Mouse (Mus musculus): ENCODE measurements around the gene Dennd1a.

The Dennd1a gene

DNA sequence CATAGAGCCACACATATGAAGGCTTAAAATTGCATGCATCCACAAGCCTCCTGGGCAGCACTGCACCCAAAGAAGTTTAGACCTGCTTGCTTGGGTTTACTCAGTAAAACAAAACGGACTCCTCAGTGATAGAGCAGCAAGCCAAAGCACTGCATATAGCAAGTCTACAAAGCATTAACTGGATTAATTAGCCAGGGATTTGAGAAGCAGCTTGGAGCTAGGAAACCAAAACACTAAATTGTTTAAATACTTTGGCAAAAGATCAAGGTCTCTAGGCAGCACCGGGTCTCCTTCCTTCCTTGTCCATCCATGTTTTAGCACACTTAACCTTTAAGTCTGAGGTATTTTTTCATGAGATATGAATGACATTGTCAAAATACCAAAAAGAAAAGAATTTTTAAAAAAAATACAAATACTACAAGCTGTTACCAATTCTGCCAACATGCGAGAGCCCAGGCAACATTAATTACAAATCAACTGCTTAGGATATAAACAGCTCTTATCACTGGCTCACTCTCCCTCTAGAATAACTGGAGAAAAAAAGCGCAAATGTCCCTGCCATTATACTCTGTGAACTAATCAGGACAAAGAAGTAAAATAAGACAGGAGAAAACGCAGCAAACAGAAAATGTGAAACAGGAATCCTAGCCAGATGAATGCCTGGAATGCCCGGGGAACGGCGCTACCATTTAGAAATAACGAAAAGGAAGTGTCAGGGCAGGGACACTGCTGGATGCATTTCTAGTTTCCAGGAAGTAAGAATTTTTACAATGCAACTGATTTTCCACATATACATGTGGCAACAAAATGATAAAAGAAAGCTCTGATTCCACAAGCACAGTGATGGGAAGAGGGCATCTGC is 90.8 kb downstream of the Dennd1a start:
- Histone ChIP-seq H3K4me1 (replicated peaks; ENCODE audit: low read depth, low read length) (peaks cover 25% of the 10 kb centered on the region), H3K36me3 (ENCODE audit: insufficient read depth, low read length) (no peaks in the 10 kb centered on the region), H3K27me3 (ENCODE audit: insufficient read depth, low read length) (no peaks in the 10 kb centered on the region), H3K4me3 (replicated peaks; ENCODE audit: low read length) (no peak overlapping the region), H3K9me3 (ENCODE audit: low read length) (no peaks in the 10 kb centered on the region)
- TF ChIP-seq NANOG (IDR thresholded peaks at IDR 0.05; ENCODE audit: borderline replicate concordance, low read length) (no peak), POU5F1 (IDR thresholded peaks at IDR 0.05; ENCODE audit: borderline replicate concordance, low read length) (no peak), CTCF (conservative IDR thresholded peaks at IDR 0.05; ENCODE audit: low read length) (no peak)

DNA sequence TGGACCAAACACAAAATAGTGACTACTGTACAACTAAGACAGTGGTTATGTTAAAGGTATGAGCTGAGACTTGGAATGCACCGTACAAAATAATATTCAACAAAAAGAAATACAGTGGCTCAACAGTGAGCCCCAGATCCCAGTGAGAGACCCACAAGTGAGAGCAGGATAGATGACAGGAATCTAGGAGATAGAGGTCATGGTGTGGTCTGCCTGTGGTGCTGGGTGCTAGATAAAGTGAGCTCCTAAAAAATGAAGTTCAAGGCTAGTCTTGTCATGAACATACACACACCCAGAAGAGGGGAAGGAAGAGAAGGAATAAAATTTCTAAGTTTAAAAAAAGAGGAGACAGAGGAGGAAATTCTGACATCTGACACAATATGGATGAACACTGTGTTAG is 95.2 kb downstream of the Dennd1a start:
- H3K4me3 ChIP-seq (replicated peaks; ENCODE audit: low read length) = no peak overlapping the region
- H3K9me3 ChIP-seq (ENCODE audit: low read length) = no peaks in the 10 kb centered on the region
- peaks cover 5% of the 10 kb centered on the region; the same call in 1 of the 2 replicates for H3K4me1 ChIP-seq (replicated peaks; ENCODE audit: low read depth, low read length)
- no peaks in the 10 kb centered on the region for H3K27me3 ChIP-seq (ENCODE audit: insufficient read depth, low read length)
- no peaks in the 10 kb centered on the region for H3K36me3 ChIP-seq (ENCODE audit: insufficient read depth, low read length)
- TF ChIP-seq NANOG (IDR thresholded peaks at IDR 0.05; ENCODE audit: borderline replicate concordance, low read length) (no peak), POU5F1 (IDR thresholded peaks at IDR 0.05; ENCODE audit: borderline replicate concordance, low read length) (no peak), CTCF (conservative IDR thresholded peaks at IDR 0.05; ENCODE audit: low read length) (no peak)

DNA sequence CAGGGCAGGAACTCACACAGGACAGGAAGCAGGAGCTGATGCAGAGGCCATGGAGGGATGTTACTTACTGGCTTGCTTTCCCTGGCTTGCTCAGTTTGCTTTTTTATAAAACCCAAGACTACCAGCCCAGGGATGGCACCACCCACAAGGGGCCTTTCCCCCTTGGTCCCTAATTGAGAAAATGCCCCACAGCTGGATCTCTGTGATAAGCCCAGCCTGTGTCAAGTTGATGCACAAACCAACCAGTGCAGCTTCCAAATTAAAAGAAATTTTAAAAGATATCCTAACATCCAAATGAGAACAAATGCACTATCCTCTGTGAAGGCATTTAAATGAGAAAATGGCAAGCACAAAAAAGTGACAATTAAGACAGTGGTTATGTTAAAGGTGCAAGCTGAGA is 95.6 kb downstream of the Dennd1a start:
- TF ChIP-seq POU5F1 (IDR thresholded peaks at IDR 0.05; ENCODE audit: borderline replicate concordance, low read length) (no peak), CTCF (conservative IDR thresholded peaks at IDR 0.05; ENCODE audit: low read length) (no peak), NANOG (IDR thresholded peaks at IDR 0.05; ENCODE audit: borderline replicate concordance, low read length) (no peak)
- H3K27me3 ChIP-seq (ENCODE audit: insufficient read depth, low read length) = no peaks in the 10 kb centered on the region

DNA sequence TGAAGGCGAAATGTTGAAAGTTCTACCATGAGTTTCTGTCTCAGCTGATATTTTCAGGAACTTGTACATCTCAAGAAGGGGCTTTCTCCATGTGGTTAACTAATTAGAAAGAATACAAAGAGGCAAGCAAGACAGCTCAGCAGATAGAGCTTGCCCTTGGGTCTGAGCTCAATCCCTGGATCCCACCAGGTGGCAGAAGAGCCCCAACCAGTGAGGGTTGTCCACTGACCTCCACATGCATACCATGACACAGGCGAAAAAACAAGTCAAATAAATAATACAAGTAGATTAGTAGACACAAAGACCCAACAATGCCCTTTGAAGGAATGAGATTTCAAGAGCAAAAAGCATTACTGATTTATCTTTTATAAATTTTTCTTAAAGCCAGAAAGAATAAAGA is 100.8 kb downstream of the Dennd1a start:
- no peaks in the 10 kb centered on the region for H3K27me3 ChIP-seq (ENCODE audit: insufficient read depth, low read length)
- no peak overlapping the region for H3K4me3 ChIP-seq (replicated peaks; ENCODE audit: low read length)
- H3K36me3 ChIP-seq (ENCODE audit: insufficient read depth, low read length) = no peaks in the 10 kb centered on the region
- H3K4me1 ChIP-seq (replicated peaks; ENCODE audit: low read depth, low read length) = peaks cover 31% of the 10 kb centered on the region
- no peak for TF ChIP-seq CTCF (conservative IDR thresholded peaks at IDR 0.05; ENCODE audit: low read length)
- TF ChIP-seq POU5F1 (IDR thresholded peaks at IDR 0.05; ENCODE audit: borderline replicate concordance, low read length) = no peak
- no peak for TF ChIP-seq NANOG (IDR thresholded peaks at IDR 0.05; ENCODE audit: borderline replicate concordance, low read length)
- H3K9me3 ChIP-seq (ENCODE audit: low read length) = no peaks in the 10 kb centered on the region

More for the DNA sequence above, 95.6 kb downstream of the Dennd1a start:
- H3K9me3 ChIP-seq (ENCODE audit: low read length) = no peaks in the 10 kb centered on the region
- no peaks in the 10 kb centered on the region for H3K36me3 ChIP-seq (ENCODE audit: insufficient read depth, low read length)
- H3K4me1 ChIP-seq (replicated peaks; ENCODE audit: low read depth, low read length) = peaks cover 1% of the 10 kb centered on the region; the same call in 1 of the 2 replicates
- H3K4me3 ChIP-seq (replicated peaks; ENCODE audit: low read length) = no peak overlapping the region

DNA sequence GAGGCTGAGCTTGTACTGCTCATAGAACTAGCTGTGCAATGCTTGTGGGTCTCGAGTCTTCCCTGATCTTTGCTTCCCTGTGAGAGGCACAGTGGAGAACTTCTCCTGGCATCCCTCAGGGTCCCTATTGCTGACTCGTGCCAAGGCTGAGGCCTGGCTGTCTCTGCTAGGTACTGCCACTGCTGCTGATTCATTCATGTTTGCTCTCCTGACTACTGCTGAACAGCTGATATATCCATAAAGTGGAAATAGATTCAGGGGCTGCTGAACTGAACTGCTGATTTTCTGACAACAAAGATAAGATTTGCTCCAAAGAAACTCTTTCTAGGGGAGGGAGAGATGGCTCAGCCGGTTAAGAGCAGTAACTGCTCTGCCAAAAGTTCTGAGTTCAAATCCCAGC is 102.2 kb downstream of the Dennd1a start:
- no peaks in the 10 kb centered on the region for H3K36me3 ChIP-seq (ENCODE audit: insufficient read depth, low read length)
- H3K27me3 ChIP-seq (ENCODE audit: insufficient read depth, low read length) = no peaks in the 10 kb centered on the region
- TF ChIP-seq POU5F1 (IDR thresholded peaks at IDR 0.05; ENCODE audit: borderline replicate concordance, low read length) = no peak
- no peak for TF ChIP-seq NANOG (IDR thresholded peaks at IDR 0.05; ENCODE audit: borderline replicate concordance, low read length)
- TF ChIP-seq CTCF (conservative IDR thresholded peaks at IDR 0.05; ENCODE audit: low read length) = no peak
- peaks cover 31% of the 10 kb centered on the region for H3K4me1 ChIP-seq (replicated peaks; ENCODE audit: low read depth, low read length)
- H3K4me3 ChIP-seq (replicated peaks; ENCODE audit: low read length) = no peak overlapping the region
- H3K9me3 ChIP-seq (ENCODE audit: low read length) = no peaks in the 10 kb centered on the region

DNA sequence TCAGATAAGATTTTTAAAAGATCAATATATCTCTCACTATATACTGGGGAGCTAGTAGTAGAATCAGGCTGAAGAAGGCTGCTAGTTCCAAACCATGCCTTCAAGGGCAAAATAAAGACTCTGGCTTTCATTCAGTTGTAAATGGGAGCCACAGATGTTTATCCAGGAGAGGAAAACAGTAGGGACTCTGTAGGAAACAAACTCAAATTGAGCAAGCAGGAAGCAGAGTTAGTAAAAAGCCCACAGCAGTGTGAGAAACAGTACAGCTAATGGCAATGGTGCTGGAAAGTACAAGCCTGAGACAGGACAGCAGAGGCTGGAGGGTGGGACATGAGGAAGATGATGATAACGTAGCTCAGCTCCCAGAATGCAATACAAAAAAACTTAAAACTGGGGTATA is 103.3 kb downstream of the Dennd1a start:
- H3K4me1 ChIP-seq (replicated peaks; ENCODE audit: low read depth, low read length) = peaks cover 31% of the 10 kb centered on the region
- H3K9me3 ChIP-seq (ENCODE audit: low read length) = no peaks in the 10 kb centered on the region
- no peak overlapping the region for H3K4me3 ChIP-seq (replicated peaks; ENCODE audit: low read length)
- H3K27me3 ChIP-seq (ENCODE audit: insufficient read depth, low read length) = no peaks in the 10 kb centered on the region
- no peaks in the 10 kb centered on the region for H3K36me3 ChIP-seq (ENCODE audit: insufficient read depth, low read length)
- TF ChIP-seq NANOG (IDR thresholded peaks at IDR 0.05; ENCODE audit: borderline replicate concordance, low read length) = no peak
- TF ChIP-seq POU5F1 (IDR thresholded peaks at IDR 0.05; ENCODE audit: borderline replicate concordance, low read length) = no peak
- TF ChIP-seq CTCF (conservative IDR thresholded peaks at IDR 0.05; ENCODE audit: low read length) = no peak

DNA sequence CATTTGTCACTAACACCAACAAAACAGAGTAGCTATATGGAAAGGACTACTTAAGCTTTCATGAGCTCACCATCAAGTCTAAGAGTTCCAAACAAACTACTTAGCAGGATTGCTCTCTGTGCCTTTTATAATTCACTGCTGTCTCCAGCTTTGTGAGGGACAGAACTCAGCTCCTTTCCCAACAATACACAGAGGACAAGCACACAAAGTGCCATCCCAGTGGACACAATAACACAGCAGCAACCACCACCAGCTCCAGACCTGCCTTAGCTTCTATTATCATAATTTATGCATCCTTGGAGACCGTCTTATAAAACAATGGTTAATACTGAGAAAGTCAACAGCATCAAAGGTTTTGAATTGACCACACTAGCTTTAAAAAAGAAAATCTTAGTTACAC is 104.9 kb downstream of the Dennd1a start:
- Histone ChIP-seq H3K36me3 (ENCODE audit: insufficient read depth, low read length) (no peaks in the 10 kb centered on the region), H3K4me1 (replicated peaks; ENCODE audit: low read depth, low read length) (peaks cover 31% of the 10 kb centered on the region), H3K9me3 (ENCODE audit: low read length) (no peaks in the 10 kb centered on the region), H3K27me3 (ENCODE audit: insufficient read depth, low read length) (no peaks in the 10 kb centered on the region), H3K4me3 (replicated peaks; ENCODE audit: low read length) (no peak overlapping the region)
- no peak for TF ChIP-seq CTCF (conservative IDR thresholded peaks at IDR 0.05; ENCODE audit: low read length)
- TF ChIP-seq POU5F1 (IDR thresholded peaks at IDR 0.05; ENCODE audit: borderline replicate concordance, low read length) = no peak
- no peak for TF ChIP-seq NANOG (IDR thresholded peaks at IDR 0.05; ENCODE audit: borderline replicate concordance, low read length)

DNA sequence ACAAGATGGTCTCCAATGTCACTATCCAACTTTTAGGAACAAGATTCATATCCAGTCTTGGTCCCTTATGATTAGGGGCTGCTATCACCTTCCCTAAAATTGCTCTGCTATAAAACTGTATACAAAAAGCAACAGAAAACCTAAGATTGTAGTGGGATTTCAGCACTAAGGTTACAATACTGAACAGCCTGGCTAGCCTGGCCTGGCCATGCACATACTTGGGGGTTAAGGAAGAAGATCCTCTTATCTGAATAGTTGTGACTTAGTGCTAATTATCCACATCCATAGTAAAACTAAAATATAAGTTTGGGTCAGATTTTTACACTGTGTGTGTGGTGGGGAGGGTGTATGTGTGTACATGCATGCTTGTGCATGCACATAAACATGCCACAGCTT is 109.6 kb downstream of the Dennd1a start:
- Histone ChIP-seq H3K27me3 (ENCODE audit: insufficient read depth, low read length) (no peaks in the 10 kb centered on the region), H3K36me3 (ENCODE audit: insufficient read depth, low read length) (no peaks in the 10 kb centered on the region), H3K4me1 (replicated peaks; ENCODE audit: low read depth, low read length) (peaks cover 7% of the 10 kb centered on the region), H3K4me3 (replicated peaks; ENCODE audit: low read length) (no peak overlapping the region), H3K9me3 (ENCODE audit: low read length) (no peaks in the 10 kb centered on the region)
- TF ChIP-seq CTCF (conservative IDR thresholded peaks at IDR 0.05; ENCODE audit: low read length) (no peak), POU5F1 (IDR thresholded peaks at IDR 0.05; ENCODE audit: borderline replicate concordance, low read length) (no peak), NANOG (IDR thresholded peaks at IDR 0.05; ENCODE audit: borderline replicate concordance, low read length) (no peak)
